Mouse (Mus musculus) urinary bladder, postnatal 36 days (tissue): Measurements from ENCODE around the gene Olfr178.

Experiments
- DNase-seq, 2 experiments: peaks; one replicate each; pipeline ENCODE4 v3.0.0; 2022; ENCODE audit warnings: low spot score in 2 of 2, mixed read lengths in 1 of 2

Gene Olfr178

DNA sequence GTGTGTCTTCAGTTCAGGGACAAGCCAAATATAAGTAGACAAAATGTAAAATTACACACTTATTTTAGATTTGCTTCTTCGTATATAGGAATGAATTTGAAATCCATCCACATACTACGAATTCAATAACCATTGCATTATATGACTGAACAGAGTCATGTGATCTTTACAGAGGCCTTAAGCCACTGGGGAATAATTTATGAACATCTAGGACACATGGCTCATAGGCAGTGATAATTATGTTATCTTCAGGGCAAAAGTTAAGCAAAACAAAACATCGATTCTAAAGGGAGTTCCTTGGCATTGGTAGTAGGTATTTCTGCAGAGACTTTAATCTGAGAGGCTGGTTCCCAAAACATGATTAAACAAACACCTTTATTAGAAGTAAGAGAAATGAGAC, at the start of gene Olfr178:
Olfr178 (minus strand) TSS at position 101 of the 400 bp plus-strand sequence.
- no peak for DNase-seq

DNA sequence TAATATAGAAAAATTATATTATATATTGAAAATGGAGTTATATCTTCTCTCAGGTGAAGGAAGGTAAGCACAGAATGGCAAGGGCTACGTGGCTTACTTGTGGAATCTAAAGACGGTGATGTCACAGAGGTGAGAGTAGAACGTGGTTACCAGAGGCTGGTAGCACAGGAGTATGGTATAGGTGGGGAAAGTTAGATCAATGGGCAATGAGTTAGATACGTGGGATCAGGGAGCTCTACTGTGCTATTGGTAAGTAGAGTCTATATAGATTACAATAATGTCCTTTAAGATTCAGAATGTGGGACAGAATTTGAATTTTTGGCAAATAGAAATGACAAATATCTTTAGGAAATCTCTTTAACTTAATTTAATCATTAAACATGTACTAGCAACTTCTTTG, 37.4 kb upstream of the Olfr178 start, which contains the start of gene Olfr180:
Olfr180 (minus strand) TSS at position 101 of the 400 bp plus-strand sequence.
- no peak for DNase-seq

DNA sequence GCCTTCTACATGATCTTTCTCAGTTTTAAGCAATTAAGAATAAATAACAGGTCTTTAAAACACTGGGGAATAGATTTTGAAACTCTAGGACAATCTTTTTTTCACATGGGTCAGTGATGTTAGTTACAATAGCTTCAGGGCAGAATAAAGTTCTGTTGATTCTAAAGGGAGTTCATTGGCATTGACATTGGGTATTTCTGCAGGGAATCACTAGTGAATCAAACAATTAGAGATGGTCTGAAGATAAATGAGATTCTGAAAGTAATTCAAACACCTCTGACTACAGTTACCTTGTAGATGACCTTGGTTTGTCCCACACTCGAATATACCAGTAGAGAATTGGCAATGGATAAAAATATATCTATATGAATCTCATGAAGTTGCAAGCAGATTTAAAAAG, 36.8 kb upstream of the Olfr178 start, which contains the start of gene Olfr181:
Olfr181 (minus strand) TSS at position 101 of the 400 bp plus-strand sequence.
- no peak for DNase-seq

DNA sequence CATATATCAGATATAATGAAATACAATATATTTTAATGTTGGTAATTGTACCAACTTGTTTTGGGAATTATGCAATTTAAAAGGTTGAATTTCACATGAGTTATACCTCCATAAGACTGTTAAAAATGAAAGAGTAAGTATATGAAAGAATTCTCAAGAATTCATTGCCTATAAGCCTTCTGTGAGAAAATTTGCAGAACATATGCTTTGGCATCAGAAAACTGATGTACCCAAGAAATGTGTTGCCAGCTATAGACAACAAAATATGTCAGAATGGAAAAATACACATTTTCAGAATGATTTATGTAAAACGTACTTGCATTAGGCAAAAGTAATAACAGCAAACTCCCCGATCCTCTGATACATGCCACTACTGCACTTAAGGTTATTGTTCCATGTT, 7.4 kb downstream of the Olfr178 start:
- DNase-seq = no peak

DNA sequence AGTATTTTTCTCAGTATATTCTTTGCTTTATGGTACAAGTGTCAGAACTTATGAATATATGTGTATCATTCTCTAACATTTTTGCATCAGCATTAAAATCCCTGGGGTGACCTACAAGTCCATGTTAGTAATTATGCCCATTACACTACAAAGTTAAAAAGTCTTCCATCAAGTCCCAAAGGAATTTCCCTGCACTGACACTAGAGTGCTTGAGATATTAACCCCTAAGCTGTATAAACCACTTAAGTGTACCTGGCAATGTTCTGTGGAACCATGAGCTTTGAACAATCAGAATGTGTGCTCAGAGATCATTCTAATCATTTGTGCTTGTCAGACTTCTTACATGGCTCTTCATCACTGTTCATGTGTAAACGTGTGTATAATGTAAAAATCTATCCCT, 17.2 kb downstream of the Olfr178 start, which contains the start of gene Olfr177:
Olfr177 (minus strand) TSS at position 101 of the 400 bp plus-strand sequence.
- DNase-seq = no peak

DNA sequence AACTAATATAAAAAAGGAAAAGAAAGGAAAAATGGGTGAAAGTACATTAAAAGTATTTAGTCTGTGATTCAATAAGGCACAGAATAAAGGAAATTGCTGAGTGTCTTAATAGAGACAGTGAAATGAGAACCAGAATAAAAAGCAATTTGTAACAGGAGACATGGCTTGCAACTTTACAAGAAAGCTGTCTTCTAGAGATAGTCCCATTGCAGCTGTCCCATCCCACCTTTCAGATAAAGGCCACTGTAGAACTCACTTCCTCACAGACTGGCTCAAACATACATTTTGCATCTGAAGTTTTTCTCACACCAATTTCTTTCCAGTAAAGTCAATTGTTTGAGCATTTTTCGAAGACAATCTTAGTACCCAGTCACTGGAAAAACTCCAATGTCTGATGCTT, 30.4 kb downstream of the Olfr178 start:
- no peak for DNase-seq

DNA sequence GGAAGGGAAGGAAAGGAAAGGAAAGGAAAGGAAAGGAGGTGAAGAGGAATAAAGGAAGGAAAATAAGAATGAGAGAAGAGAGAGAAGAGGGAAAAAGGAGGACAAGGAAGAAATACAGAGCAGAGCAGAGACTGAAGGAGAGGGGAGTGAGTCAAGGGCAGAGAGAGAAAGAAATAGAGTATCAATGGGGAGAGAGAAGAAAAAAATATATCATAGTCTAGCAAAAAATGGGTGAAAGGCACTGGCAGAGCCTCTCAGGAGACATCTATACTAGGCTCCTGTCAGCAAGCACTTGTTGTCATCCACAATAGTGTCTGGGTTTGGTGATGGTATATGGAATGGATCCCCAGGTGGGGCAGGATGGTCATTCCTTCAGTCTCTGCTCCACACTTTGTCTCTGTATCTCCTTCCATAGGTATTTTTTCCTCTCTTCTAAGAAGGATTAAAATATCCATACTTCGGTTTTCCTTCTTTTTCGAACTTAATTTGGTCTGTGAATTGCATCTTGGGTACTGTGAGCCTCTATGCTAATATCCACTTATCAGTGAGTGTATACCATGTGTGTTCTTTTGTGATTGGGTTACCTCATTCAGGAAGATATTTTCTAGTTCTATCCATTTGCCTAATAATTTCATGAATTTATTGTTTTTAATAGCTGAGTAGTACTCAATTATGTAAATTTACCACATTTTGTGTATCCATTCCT, 31.7 kb downstream of the Olfr178 start:
- DNase-seq = no peak
